Mouse (Mus musculus) CH12.LX (cell line): ENCODE measurements at regions not wholly inside any gene's neighbourhood (a gene's known extent, or its start where the extent isn't known, plus 50 kb on each side); places are given as distances from the start of the nearest gene placed in this dataset.

Experiments used
- DNase-seq: peaks from one replicate; pipeline ENCODE4 v3.0.0-alpha.2; 2013; ENCODE audit errors: extremely low read depth
- H3K27ac ChIP-seq: 2 replicates; pipeline ENCODE4 v1.5.1; 2012; ENCODE audit warnings: low read depth, mild to moderate bottlenecking, control low read depth, moderate library complexity; ENCODE audit not compliant: insufficient read depth
- H3K27me3 ChIP-seq: replicated peaks from 2 replicates; pipeline ENCODE3; 2012; ENCODE audit warnings: inconsistent platforms
- H3K36me3 ChIP-seq, 2 experiments: replicated peaks in 1 of 2; 2 replicates each; pipeline versions ENCODE3 to v1.6.1; 2012; ENCODE audit warnings: inconsistent platforms in 1 of 2, low read length in 1 of 2, mild to moderate bottlenecking in 1 of 2, mixed read lengths in 1 of 2, moderate library complexity in 1 of 2; ENCODE audit not compliant: control insufficient read depth in 1 of 2, insufficient read depth in 1 of 2
- H3K4me1 ChIP-seq, 2 experiments: 2 replicates each; pipeline ENCODE4 v1.6.1; 2012; ENCODE audit warnings: inconsistent platforms in 1 of 2, moderate library complexity in 1 of 2; ENCODE audit not compliant: insufficient read depth in 2 of 2, control insufficient read depth in 1 of 2
- H3K4me2 ChIP-seq: 2 replicates; pipeline ENCODE4 v1.6.1; 2012; ENCODE audit warnings: low read depth, mild to moderate bottlenecking, control low read depth; ENCODE audit not compliant: poor library complexity, insufficient read depth, severe bottlenecking
- H3K4me3 ChIP-seq, 3 experiments: fragments of 150-350 bp in 1 of 3; sonication (generic) in 1 of 3; replicated peaks in 1 of 3; 2 replicates each; pipeline versions ENCODE3 to v1.5.1; 2011 to 2012; ENCODE audit warnings: low read depth in 2 of 3, low read length in 2 of 3, mild to moderate bottlenecking in 2 of 3, moderate library complexity in 2 of 3, control low read depth in 1 of 3, improper control_type of control experiment in 1 of 3, inconsistent platforms in 1 of 3, mixed read lengths in 1 of 3; ENCODE audit not compliant: poor library complexity in 1 of 3
- H3K79me2 ChIP-seq: replicated peaks from 2 replicates; pipeline ENCODE4 v1.6.1; 2012; ENCODE audit warnings: mild to moderate bottlenecking, moderate library complexity; ENCODE audit not compliant: control insufficient read depth, poor library complexity, insufficient read depth, severe bottlenecking; ENCODE audit errors: extremely low read depth
- H3K9ac ChIP-seq: 2 replicates; pipeline ENCODE4 v1.6.1; 2012; ENCODE audit warnings: low read depth, mild to moderate bottlenecking, control low read depth, moderate library complexity; ENCODE audit not compliant: insufficient read depth
- H3K9me3 ChIP-seq: replicated peaks from 2 replicates; pipeline ENCODE3; 2012; ENCODE audit warnings: low read length, inconsistent platforms, mixed read lengths
- CHD1 ChIP-seq: IDR thresholded peaks from 2 replicates; pipeline ENCODE4 v1.6.1; 2012; ENCODE audit warnings: low read depth, low read length, improper control_type of control experiment, inconsistent platforms
- CHD2 ChIP-seq: IDR thresholded peaks from 2 replicates; pipeline ENCODE4 v1.6.1; 2011; ENCODE audit warnings: low read length, improper control_type of control experiment
- CTCF ChIP-seq, 2 experiments: IDR thresholded peaks in 1 of 2; conservative IDR thresholded peaks in 1 of 2; 2 replicates each; pipeline ENCODE4 v1.5.1; 2011 to 2012; ENCODE audit warnings: low read depth in 2 of 2, low read length in 2 of 2, improper control_type of control experiment in 1 of 2, inconsistent platforms in 1 of 2, mild to moderate bottlenecking in 1 of 2, moderate library complexity in 1 of 2
- E2F4 ChIP-seq: IDR thresholded peaks from 2 replicates; pipeline ENCODE4 v1.6.1; 2011; ENCODE audit warnings: low read depth, low read length, improper control_type of control experiment; ENCODE audit not compliant: insufficient replicate concordance
- EP300 ChIP-seq: IDR thresholded peaks from 2 replicates; pipeline ENCODE4 v1.6.1; 2011; ENCODE audit warnings: low read length, improper control_type of control experiment
- GABPA ChIP-seq: IDR thresholded peaks from 2 replicates; pipeline ENCODE4 v1.6.1; 2012; ENCODE audit warnings: low read depth, low read length, improper control_type of control experiment, inconsistent platforms; ENCODE audit not compliant: insufficient replicate concordance
- HCFC1 ChIP-seq: IDR thresholded peaks from 2 replicates; pipeline ENCODE4 v1.6.1; 2012; ENCODE audit warnings: low read depth, mild to moderate bottlenecking, inconsistent platforms, low read length, improper control_type of control experiment
- IRF4 ChIP-seq: IDR thresholded peaks from 2 replicates; pipeline ENCODE4 v1.6.1; 2014; ENCODE audit warnings: low read depth, mild to moderate bottlenecking, inconsistent platforms, low read length, improper control_type of control experiment
- JUN ChIP-seq: IDR thresholded peaks from 2 replicates; pipeline ENCODE4 v1.6.1; 2011; ENCODE audit warnings: low read depth, mild to moderate bottlenecking, low read length, improper control_type of control experiment, moderate library complexity; ENCODE audit not compliant: insufficient read depth
- JUND ChIP-seq: conservative IDR thresholded peaks from 2 replicates; pipeline ENCODE4 v1.6.1; 2011; ENCODE audit warnings: low read depth, low read length, improper control_type of control experiment
- MAFK ChIP-seq: IDR thresholded peaks from 2 replicates; pipeline ENCODE4 v1.6.1; 2011; ENCODE audit warnings: low read length, improper control_type of control experiment; ENCODE audit not compliant: insufficient replicate concordance
- MAX ChIP-seq: IDR thresholded peaks from 2 replicates; pipeline ENCODE4 v1.6.1; 2011; ENCODE audit warnings: low read length, improper control_type of control experiment
- MAZ ChIP-seq: IDR thresholded peaks from 2 replicates; pipeline ENCODE4 v1.6.1; 2012; ENCODE audit warnings: low read depth, mild to moderate bottlenecking, inconsistent platforms, low read length, improper control_type of control experiment, moderate library complexity
- MEF2A ChIP-seq: IDR thresholded peaks from 2 replicates; pipeline ENCODE4 v1.6.1; 2014; ENCODE audit warnings: low read depth, mild to moderate bottlenecking, inconsistent platforms, low read length, improper control_type of control experiment, borderline replicate concordance
- MYC ChIP-seq: IDR thresholded peaks from 2 replicates; pipeline ENCODE4 v1.6.1; 2011; ENCODE audit warnings: low read depth, mild to moderate bottlenecking, improper control_type of control experiment, low read length
- NELFE ChIP-seq: IDR thresholded peaks from 2 replicates; pipeline ENCODE4 v1.6.1; 2011; ENCODE audit warnings: low read depth, low read length, improper control_type of control experiment
- NRF1 ChIP-seq: IDR thresholded peaks from 2 replicates; pipeline ENCODE4 v1.6.1; 2014; ENCODE audit warnings: low read depth, mild to moderate bottlenecking, inconsistent platforms, low read length, improper control_type of control experiment, moderate library complexity
- POLR2A ChIP-seq: IDR thresholded peaks from 2 replicates; pipeline ENCODE4 v1.6.1; 2011; ENCODE audit warnings: low read depth, mild to moderate bottlenecking, improper control_type of control experiment, low read length
- POLR2AphosphoS2 ChIP-seq: IDR thresholded peaks from 2 replicates; pipeline ENCODE4 v1.6.1; 2011; ENCODE audit warnings: low read depth, low read length, improper control_type of control experiment
- SIN3A ChIP-seq: IDR thresholded peaks from 2 replicates; pipeline ENCODE4 v1.6.1; 2012; ENCODE audit warnings: low read length, improper control_type of control experiment, inconsistent platforms
- SMC3 ChIP-seq: IDR thresholded peaks from 2 replicates; pipeline ENCODE4 v1.6.1; 2011; ENCODE audit warnings: low read depth, low read length, improper control_type of control experiment
- TCF12 ChIP-seq: IDR thresholded peaks from 2 replicates; pipeline ENCODE4 v1.6.1; 2014; ENCODE audit warnings: low read depth, mild to moderate bottlenecking, inconsistent platforms, low read length, improper control_type of control experiment
- USF1 ChIP-seq: IDR thresholded peaks from 2 replicates; pipeline ENCODE4 v1.6.1; 2014; ENCODE audit warnings: low read depth, mild to moderate bottlenecking, inconsistent platforms, low read length, improper control_type of control experiment
- USF2 ChIP-seq: conservative IDR thresholded peaks from 2 replicates; pipeline ENCODE4 v1.6.1; 2011; ENCODE audit warnings: low read depth, low read length, improper control_type of control experiment
- ZMIZ1 ChIP-seq: IDR thresholded peaks from 2 replicates; pipeline ENCODE4 v1.6.1; 2012; ENCODE audit warnings: low read depth, mild to moderate bottlenecking, inconsistent platforms, low read length, improper control_type of control experiment
- ZNF384 ChIP-seq: IDR thresholded peaks from 2 replicates; pipeline ENCODE4 v1.6.1; 2012; ENCODE audit warnings: low read depth, low read length, improper control_type of control experiment, inconsistent platforms
- dilution Hi-C: fragments of 300-500 bp; cut with MboI; formaldehyde crosslinking; loops from 2 replicates; pipeline ENCODE4 v1.14.3; 2020; ENCODE audit warnings: low sequenced_read_pairs; ENCODE audit not compliant: extremely low pct_unique_long_range_greater_than_20kb, extremely low pct_ligation_motif_present
- in situ Hi-C: fragments of 300-500 bp; cut with MboI; formaldehyde crosslinking; loops from 3 replicates; pipeline ENCODE4 v1.14.3; 2019; ENCODE audit warnings: low sequenced_read_pairs, low pct_ligation_motif_present, low pct_unique_long_range_greater_than_20kb, mixed read lengths

DNA sequence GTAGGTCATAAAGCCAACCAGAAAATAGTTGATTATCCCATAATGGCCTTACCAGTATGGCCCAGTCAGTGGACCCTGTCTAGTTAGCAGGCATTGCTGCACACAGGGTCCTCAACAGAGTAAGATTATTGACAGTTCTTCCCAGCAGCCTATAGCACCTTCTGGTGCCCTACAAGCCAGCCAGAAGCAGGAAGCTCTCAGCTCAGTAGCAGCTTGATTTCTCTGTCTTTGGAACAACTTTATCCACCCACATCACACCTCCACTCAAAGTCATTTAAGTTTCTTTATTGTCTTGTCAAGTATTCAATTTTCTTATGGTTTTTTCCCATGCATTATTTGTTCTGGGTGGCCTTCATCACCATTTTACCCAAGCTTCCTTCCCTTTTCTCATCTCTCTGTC lies 108.8 kb upstream of the Adra1d start:
- Histone ChIP-seq H3K4me3 (no peak overlapping the region), H3K36me3 (no peaks in the 10 kb centered on the region), H3K4me1 (no peaks in the 10 kb centered on the region; a peak in 1 of 4 replicates), H3K27me3 (peaks cover 43% of the 10 kb centered on the region), H3K79me2 (no peaks in the 10 kb centered on the region), H3K9ac (no peak overlapping the region), H3K9me3 (no peaks in the 10 kb centered on the region), H3K4me2 (no peak overlapping the region), H3K27ac (no peak overlapping the region)
- no peak for DNase-seq
- dilution Hi-C loops (no loop called here), in situ Hi-C loops (no loop called here)
- TF ChIP-seq GABPA (no peak), E2F4 (no peak), SIN3A (no peak), USF2 (no peak), MEF2A (no peak), JUN (no peak), USF1 (no peak), JUND (no peak), NRF1 (no peak), IRF4 (no peak), MAZ (no peak), ZNF384 (no peak), CHD1 (no peak), MAFK (no peak), ZMIZ1 (no peak), SMC3 (no peak), TCF12 (no peak), CHD2 (no peak), NELFE (no peak)

DNA sequence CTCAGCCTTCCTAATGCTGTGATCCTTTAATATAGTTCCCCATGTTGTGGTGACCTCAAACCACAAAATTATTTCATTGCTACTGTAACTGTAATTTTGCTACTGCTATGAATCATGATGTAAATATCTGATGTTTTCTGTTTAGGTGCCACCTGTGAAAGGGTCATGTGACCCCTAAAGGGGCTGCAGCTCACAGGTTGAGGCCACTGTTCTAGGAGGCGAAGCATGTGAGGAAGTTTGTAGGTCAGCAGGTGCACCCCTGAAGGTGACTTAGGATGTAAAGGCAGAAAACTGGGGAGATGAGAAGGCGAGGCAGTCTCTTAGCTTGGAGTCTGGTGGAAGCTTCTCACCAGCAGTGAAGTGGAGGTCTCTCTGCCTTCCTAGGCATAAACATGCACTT lies 105.8 kb upstream of the Adra1d start:
- Histone ChIP-seq H3K27ac (no peak overlapping the region), H3K27me3 (peaks cover 56% of the 10 kb centered on the region), H3K4me3 (no peak overlapping the region)
- in situ Hi-C loops: no loop called here
- DNase-seq: no peak
- TF ChIP-seq SIN3A: no peak
- TF ChIP-seq MAX: no peak
- no peak for TF ChIP-seq EP300
- TF ChIP-seq GABPA: no peak
- no peak for TF ChIP-seq CHD2
- no peak for TF ChIP-seq MAZ
- TF ChIP-seq HCFC1: no peak
- no peak for TF ChIP-seq MYC
- TF ChIP-seq TCF12: no peak
- no peak for TF ChIP-seq POLR2A
- no peak for TF ChIP-seq E2F4
- no peak for TF ChIP-seq MAFK
- TF ChIP-seq MEF2A: no peak
- TF ChIP-seq POLR2AphosphoS2: no peak
- TF ChIP-seq CTCF (conservative IDR thresholded peaks at IDR 0.05 in 1 of 2, IDR thresholded peaks at IDR 0.05 in 1 of 2; ENCODE audit: low read depth in 2 of 2, low read length in 2 of 2): no peak
- TF ChIP-seq, all 38 proteins: peak for 0
- Histone ChIP-seq H3K4me2 (no peak overlapping the region), H3K9me3 (peaks cover 5% of the 10 kb centered on the region), H3K36me3 (no peaks in the 10 kb centered on the region), H3K79me2 (no peaks in the 10 kb centered on the region), H3K9ac (no peak overlapping the region), H3K4me1 (no peaks in the 10 kb centered on the region)
- dilution Hi-C loops: no loop called here
